Mouse (Mus musculus) cerebellum, adult 11-12 months (tissue): ENCODE measurements around the gene V1ra8.
"Not testable (repeated sequence)": the region's sequence is repeated elsewhere in the genome, so short reads cannot be mapped to it uniquely, and the experiment has no call there.

Source experiments
- DNase-seq: peaks from one replicate; pipeline ENCODE4 v3.0.0; 2022

Gene V1ra8

DNA sequence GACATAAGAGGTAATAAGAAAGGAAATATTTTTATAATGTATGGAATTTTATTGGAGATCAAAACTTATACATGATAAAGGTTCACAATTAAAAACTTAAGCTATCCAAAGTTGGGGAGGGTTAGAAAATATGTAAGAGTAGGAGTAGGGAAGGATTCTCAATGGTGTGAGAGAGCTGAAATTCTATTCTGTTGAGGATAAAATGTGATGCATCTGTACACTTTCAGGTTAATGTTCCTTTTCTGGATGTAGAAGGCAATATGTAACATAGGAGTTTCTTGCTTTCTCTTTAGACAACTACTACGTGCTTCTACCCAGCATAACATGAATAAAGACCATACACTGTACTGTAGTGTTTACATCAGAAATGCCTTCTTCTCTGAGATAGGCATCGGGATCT, at the start of gene V1ra8:
V1ra8 (plus strand) TSS at position 301 of the 400 bp plus-strand sequence.
- DNase-seq, result not testable (repeated sequence)

DNA sequence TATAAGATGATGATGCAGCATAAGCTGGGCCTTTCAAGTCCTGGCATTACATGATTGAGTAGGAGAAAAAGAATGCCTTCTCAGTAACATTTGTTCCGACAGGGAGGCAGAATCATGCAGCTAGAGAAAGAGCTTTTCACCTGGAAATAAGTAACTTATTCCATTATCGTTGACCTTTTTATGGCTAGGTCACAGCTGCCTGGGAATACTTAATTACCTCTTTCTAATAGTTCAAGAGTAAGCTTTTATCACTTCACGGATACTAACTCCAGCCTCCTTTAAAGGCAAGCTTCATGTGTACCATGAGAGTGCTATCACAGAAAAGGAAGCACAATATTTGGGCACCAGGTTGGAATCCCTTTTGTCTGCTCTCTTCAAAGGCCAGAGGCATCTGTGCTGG, 42.5 kb upstream of the V1ra8 start:
- DNase-seq, result no peak

DNA sequence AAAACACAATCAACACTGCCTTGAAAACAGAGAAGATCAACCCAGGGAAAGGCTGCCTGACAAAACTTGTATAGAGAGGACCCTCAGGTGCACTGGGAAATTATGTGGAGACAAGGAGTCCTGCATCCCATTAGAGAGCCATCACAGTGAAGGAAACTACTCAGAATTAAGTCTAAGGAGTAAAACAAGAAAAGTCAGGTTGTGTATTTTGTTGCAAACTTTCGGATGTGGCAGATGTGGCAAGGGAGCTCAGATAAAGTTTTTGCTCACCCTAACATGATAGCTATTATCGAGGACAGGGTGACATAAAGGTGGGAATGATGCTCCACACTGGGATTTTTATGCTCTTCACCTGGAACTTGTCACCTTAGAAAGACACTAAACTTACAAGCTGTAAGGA, 28.1 kb upstream of the V1ra8 start, which contains the start of gene Vmn1r52:
Vmn1r52 (plus strand) TSS at position 301 of the 400 bp plus-strand sequence.
- DNase-seq, result no peak

DNA sequence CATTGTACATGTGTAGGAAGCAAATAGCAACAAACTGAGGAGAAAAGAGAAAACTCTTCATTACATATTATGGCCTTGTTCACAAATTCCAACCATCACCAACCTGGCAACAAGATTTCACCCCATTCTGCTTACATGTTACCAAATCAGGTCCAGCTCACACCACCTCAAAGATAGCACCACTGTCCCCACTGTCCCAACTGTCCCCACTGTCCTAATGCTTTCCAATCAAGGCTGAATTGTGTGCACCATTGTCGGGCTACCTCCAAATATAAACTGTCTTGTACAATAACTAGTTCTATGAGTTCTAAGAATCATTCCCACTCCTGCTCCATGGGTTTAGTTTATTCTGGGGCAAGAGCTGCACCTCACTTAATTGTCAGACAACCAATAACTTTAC, 21.7 kb downstream of the V1ra8 start, which contains the start of gene Vmn1r53:
Vmn1r53 (minus strand) TSS at position 101 of the 400 bp plus-strand sequence.
- DNase-seq, result no peak

DNA sequence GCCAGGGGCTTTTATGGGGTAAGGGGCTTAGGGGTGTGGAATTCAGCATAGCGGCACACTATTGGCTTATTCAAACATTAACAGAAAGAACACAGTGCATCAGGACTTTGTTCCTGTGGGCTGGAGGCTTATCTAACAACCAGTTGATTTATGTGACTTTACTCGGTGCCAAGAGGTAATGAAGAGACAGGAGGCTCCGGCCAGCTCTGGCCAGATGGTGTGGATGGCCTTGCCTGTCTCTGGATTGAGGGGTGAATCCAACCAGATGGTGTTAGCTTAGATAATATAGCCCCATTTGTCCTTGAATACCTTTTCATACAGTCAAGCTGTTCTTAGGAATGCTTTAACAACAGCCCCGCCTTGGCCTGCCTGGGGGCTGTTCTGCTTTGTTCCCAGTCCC, 29.5 kb downstream of the V1ra8 start:
- not testable (repeated sequence) for DNase-seq

DNA sequence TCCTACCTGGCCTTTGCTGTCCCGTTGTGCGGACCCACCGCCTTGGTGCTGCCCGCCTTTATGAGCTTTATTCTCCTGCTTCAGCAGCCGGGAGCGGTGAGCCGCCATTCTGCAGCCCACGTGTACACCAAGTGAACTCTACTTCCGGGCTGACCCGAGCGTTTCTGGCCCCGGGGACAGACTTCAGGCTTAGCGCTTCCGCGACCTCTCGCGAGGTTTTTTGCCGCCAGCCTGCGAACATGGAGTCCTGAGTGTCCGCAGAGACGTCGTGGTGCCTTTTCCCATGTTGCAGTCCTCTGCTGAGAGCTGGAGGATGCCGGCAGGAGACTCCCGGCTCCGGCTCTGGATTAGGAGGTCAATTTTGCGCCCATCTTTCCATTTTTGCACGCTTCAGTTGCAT, 30.1 kb downstream of the V1ra8 start:
- no peak for DNase-seq

DNA sequence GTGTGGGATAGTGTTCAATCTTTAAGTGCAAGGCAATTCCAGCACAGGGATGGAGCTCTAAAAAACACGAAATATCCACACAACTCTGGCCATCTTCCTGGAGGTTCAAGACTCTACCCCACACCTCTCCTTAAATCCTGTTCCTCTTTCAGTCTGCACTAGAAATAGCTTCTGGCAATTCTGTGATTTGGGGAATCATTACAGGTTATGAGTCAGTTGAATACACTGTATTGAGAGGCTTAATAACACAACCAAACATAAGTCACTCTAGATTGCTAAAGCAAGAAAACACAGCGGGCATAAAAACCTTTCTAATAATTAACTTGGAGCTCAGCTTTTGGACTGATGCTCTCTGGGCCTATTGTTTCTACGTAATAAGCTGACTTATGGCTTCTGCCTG, 41.4 kb downstream of the V1ra8 start:
- DNase-seq, result no peak

DNA sequence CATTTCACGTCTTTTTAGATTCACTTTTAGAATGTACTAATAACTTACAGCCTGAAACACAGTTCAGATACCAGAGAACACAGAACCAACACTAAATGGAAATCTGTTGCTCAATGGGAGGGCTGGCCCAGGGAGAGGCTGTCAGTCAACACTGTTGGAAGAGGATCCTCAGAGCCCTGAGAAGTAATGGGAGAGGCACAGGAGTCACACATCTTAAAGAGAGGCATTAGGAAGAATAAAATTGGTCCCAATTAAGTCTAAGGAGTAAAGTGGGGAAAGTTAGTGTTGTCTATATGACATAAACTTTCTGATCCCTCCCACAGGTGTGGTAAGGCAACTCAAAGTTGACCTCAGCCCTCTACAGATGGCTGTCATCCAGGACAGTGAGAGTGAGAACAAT, 43.4 kb downstream of the V1ra8 start, which contains the start of gene Vmn1r54:
Vmn1r54 (plus strand) TSS at position 301 of the 400 bp plus-strand sequence.
- no peak for DNase-seq
